9 mouse cellular contexts compared by ENCODE assay signal in genomic region chr2:61642452-61643368, GRCm38 (mm10).
A peak's percentile ranks its signal among the peaks of the same experiment; 100 is the strongest.
DNase-seq lines count a peak whose midpoint lies in the region.
"Had no signal": no experiment of that assay in that cellular context is flagged by ENCODE, and none has a peak within 500 bp of the region (broad histone marks: within the 10 kb centered on the region; RNA-seq: fewer than 3 reads in every experiment).

No protein-coding gene starts in this region.

- H3K36me3 ChIP-seq in heart, embryonic 10.5 days: no peaks in the 10 kb centered on the region

- H3K27ac ChIP-seq in heart, embryonic 10.5 days: no peak overlapping the region
- H3K27ac ChIP-seq: limb, embryonic 12.5 days had no signal

- H3K9me3 ChIP-seq in heart, embryonic 10.5 days: no peaks in the 10 kb centered on the region
- H3K9me3 ChIP-seq: limb, embryonic 12.5 days had no signal

- H3K27me3 ChIP-seq in heart, embryonic 10.5 days (ENCODE audit: insufficient read depth, poor library complexity, severe bottlenecking): no peaks in the 10 kb centered on the region
- H3K27me3 ChIP-seq: limb, embryonic 12.5 days had no signal

- H3K4me1 ChIP-seq in heart, embryonic 10.5 days: peaks cover 4% of the 10 kb centered on the region; the same call in 1 of the 2 replicates
- H3K4me1 ChIP-seq: limb, embryonic 12.5 days had no signal

- 49% methylated on average over 6 of the region's 6 CpGs for WGBS in heart, embryonic 10.5 days

- H3K4me3 ChIP-seq in heart, embryonic 10.5 days: no peak overlapping the region
- H3K4me3 ChIP-seq: limb, embryonic 12.5 days had no signal

- DNase-seq in heart, adult 8-10 months (ENCODE audit: low spot score): peak; percentile 16
- no peak for DNase-seq in heart, embryonic 10.5 days (ENCODE audit: low spot score)
- DNase-seq in Muller cell, postnatal 12 days (ENCODE audit: inconsistent ontology term): peak; percentile 17
- DNase-seq in cerebellum, postnatal 25 days: peak; percentile 63 to 78
- peak; percentile 54 to 82 for DNase-seq in frontal cortex, postnatal 36 days (ENCODE audit: low spot score in 2 of 2)
- DNase-seq in layer of hippocampus, adult 11-12 months (ENCODE audit: low spot score): peak; percentile 81
- peak; percentile 66 for DNase-seq in lung, postnatal 10 days
- DNase-seq in right cerebral cortex, adult 18-20 months: peak; percentile 74
